In the genomic region with DNA sequence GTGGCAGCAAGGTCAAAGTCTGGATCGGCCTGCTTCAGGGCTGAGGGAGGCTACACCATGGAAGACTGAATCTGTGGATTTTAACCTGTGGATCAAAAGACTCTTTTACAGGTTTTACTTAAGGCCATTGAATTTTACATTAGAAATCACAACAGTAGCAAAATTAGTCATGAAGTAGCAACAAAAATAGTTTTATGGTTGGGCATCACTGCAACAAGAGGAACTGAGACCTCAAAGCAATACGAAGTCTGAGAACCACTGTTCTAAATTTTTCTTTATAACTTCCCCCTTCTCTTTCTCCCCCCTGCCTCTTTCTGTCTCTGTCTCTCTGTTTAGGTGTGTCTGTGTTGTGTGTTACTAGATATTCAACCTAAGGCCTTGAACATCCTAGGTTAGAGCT, we compare ENCODE assay signal across 31 mouse cellular contexts. TPM values are rescaled to one million over a fixed set of nuclear protein-coding genes. Genes with fewer than 3 reads are reported as not detected.
"Had no signal": no experiment of that assay in that cellular context is flagged by ENCODE, and none has a peak within 500 bp of the region (broad histone marks: within the 10 kb centered on the region; RNA-seq: fewer than 3 reads in every experiment).

No protein-coding gene starts in this region.

- H3K4me2 ChIP-seq: heart, embryonic 11.5 days; heart, embryonic 12.5 days; heart, embryonic 13.5 days; heart, embryonic 15.5 days; hindbrain, embryonic 12.5 days; hindbrain, embryonic 13.5 days; hindbrain, embryonic 14.5 days; hindbrain, embryonic 15.5 days; intestine, embryonic 15.5 days had no signal

- H3K4me3 ChIP-seq: heart, embryonic 10.5 days; heart, embryonic 12.5 days; heart, embryonic 13.5 days; heart, embryonic 15.5 days; hindbrain, embryonic 10.5 days; hindbrain, embryonic 12.5 days; hindbrain, embryonic 13.5 days; hindbrain, embryonic 15.5 days; intestine, embryonic 15.5 days; layer of hippocampus, adult 2 months; left cerebral cortex, adult 2 months had no signal

- H3K9ac ChIP-seq: heart, embryonic 12.5 days; heart, embryonic 13.5 days; heart, embryonic 15.5 days; hindbrain, embryonic 12.5 days; hindbrain, embryonic 13.5 days; hindbrain, embryonic 14.5 days; hindbrain, embryonic 15.5 days; intestine, embryonic 15.5 days had no signal

- H3K9me3 ChIP-seq: heart, embryonic 10.5 days; heart, embryonic 12.5 days; heart, embryonic 13.5 days; heart, embryonic 15.5 days; hindbrain, embryonic 10.5 days; hindbrain, embryonic 12.5 days; hindbrain, embryonic 13.5 days; hindbrain, embryonic 15.5 days; intestine, embryonic 15.5 days had no signal

- H3K27ac ChIP-seq: heart, embryonic 10.5 days; heart, embryonic 13.5 days; heart, embryonic 15.5 days; hindbrain, embryonic 10.5 days; hindbrain, embryonic 12.5 days; hindbrain, embryonic 13.5 days; hindbrain, embryonic 14.5 days; hindbrain, embryonic 15.5 days; hindbrain, postnatal 0 days; intestine, embryonic 15.5 days; kidney, postnatal 0 days; layer of hippocampus, adult 2 months; left cerebral cortex, adult 2 months had no signal

- DNase-seq: heart, postnatal 10 days; heart, postnatal 14 days; heart, postnatal 36 days; heart, postnatal 4 days; kidney, adult 11 months; kidney, adult 18-20 months; kidney, adult 8-10 months; kidney, postnatal 10 days; kidney, postnatal 14 days; kidney, postnatal 25 days; layer of hippocampus, adult 9-11 months; layer of hippocampus, postnatal 36 days had no signal

- ATAC-seq: hindbrain, embryonic 16.5 days; hindbrain, postnatal 0 days; inflammation-experienced regulatory T-cells, adult 6 months; intestine, embryonic 15.5 days; intestine, embryonic 16.5 days; intestine, postnatal 0 days had no signal

- H3K36me3 ChIP-seq: heart, embryonic 10.5 days; heart, embryonic 12.5 days; heart, embryonic 13.5 days; heart, embryonic 15.5 days; hindbrain, embryonic 10.5 days; hindbrain, embryonic 12.5 days; hindbrain, embryonic 13.5 days; hindbrain, embryonic 15.5 days; intestine, embryonic 15.5 days had no signal

- H3K27me3 ChIP-seq: heart, embryonic 12.5 days; heart, embryonic 13.5 days; heart, embryonic 15.5 days; hindbrain, embryonic 12.5 days; hindbrain, embryonic 13.5 days; hindbrain, embryonic 15.5 days; intestine, embryonic 15.5 days had no signal

- H3K4me1 ChIP-seq: heart, embryonic 10.5 days; heart, embryonic 12.5 days; heart, embryonic 13.5 days; heart, embryonic 15.5 days; hindbrain, embryonic 10.5 days; hindbrain, embryonic 12.5 days; hindbrain, embryonic 13.5 days; hindbrain, embryonic 15.5 days; intestine, embryonic 15.5 days had no signal

RNA-seq across cellular contexts. Expression of a gene that starts 11.2 kb away (rescaled TPM):
- polyA plus RNA-seq: inflammation-experienced regulatory T-cells, adult 6 months had no signal
